Mouse (Mus musculus) embryonic fibroblast, embryonic 13.5 days (primary cell): Measurements from ENCODE around the gene Popdc3. TPM values are rescaled to one million over a fixed set of nuclear protein-coding genes. Genes with fewer than 3 reads are reported as not detected.
"Not testable (repeated sequence)": the region's sequence is repeated elsewhere in the genome, so short reads cannot be mapped to it uniquely, and the experiment has no call there.

Source experiments
- H3K27ac ChIP-seq: 2 replicates; pipeline ENCODE4 v1.5.1; 2012; ENCODE audit warnings: low read length, control low read depth, inconsistent platforms; ENCODE audit not compliant: insufficient read depth
- H3K4me1 ChIP-seq: 2 replicates; pipeline ENCODE4 v1.6.1; 2011; ENCODE audit warnings: low read length; ENCODE audit not compliant: control insufficient read depth, insufficient read depth
- H3K4me3 ChIP-seq: 2 replicates; pipeline ENCODE4 v1.5.1; 2011; ENCODE audit warnings: mild to moderate bottlenecking, control low read depth, low read length; ENCODE audit not compliant: insufficient read depth
- CTCF ChIP-seq: IDR thresholded peaks from 2 replicates; pipeline ENCODE4 v1.5.1; 2011; ENCODE audit warnings: mild to moderate bottlenecking, control low read depth, low read length, moderate library complexity, borderline replicate concordance; ENCODE audit not compliant: insufficient read depth
- POLR2A ChIP-seq: IDR thresholded peaks from 2 replicates; pipeline ENCODE4 v1.6.1; 2011; ENCODE audit warnings: low read depth, mild to moderate bottlenecking, control low read depth, low read length, moderate library complexity
- polyA plus RNA-seq: library from polyadenylated mRNA; stranded (reverse); fragments of >200 nt; gene quantifications from 2 replicates; pipeline ENCODE4 v1.2.4, GENCODE M21; 2011; ENCODE audit warnings: low read depth; ENCODE audit not compliant: missing spikeins, insufficient read length

The Popdc3 gene
- polyA plus RNA-seq, 1 experiment = not detected

GRCm38 (mm10) chr10:45276499-45276898 lies 98.6 kb downstream of the Popdc3 start:
- TF ChIP-seq CTCF (no peak), POLR2A (no peak)
- Histone ChIP-seq H3K27ac (no peak overlapping the region), H3K4me3 (no peak overlapping the region), H3K4me1 (0 out of 2 replicates have a peak, but pooled peaks cover 3% of the 10 kb centered on the region)

- no peak overlapping the region for H3K4me3 ChIP-seq
- no peak overlapping the region for H3K27ac ChIP-seq
These were observed 99.1 kb downstream of the Popdc3 start for GRCm38 (mm10) chr10:45276995-45277394.

GRCm38 (mm10) chr10:45285651-45286050 lies 107.8 kb downstream of the Popdc3 start:
- Histone ChIP-seq H3K4me1 (no peaks in the 10 kb centered on the region), H3K4me3 (no peak overlapping the region), H3K27ac (no peak overlapping the region)
- no peak for TF ChIP-seq POLR2A
- TF ChIP-seq CTCF = no peak

More at GRCm38 (mm10) chr10:45276995-45277394, 99.1 kb downstream of the Popdc3 start:
- TF ChIP-seq POLR2A = no peak
- no peak for TF ChIP-seq CTCF
- H3K4me1 ChIP-seq = 0 out of 2 replicates have a peak, but pooled peaks cover 3% of the 10 kb centered on the region

GRCm38 (mm10) chr10:45288351-45288750 lies 110.5 kb downstream of the Popdc3 start:
- H3K4me1 ChIP-seq = no peaks in the 10 kb centered on the region
- H3K27ac ChIP-seq = no peak overlapping the region
- H3K4me3 ChIP-seq = no peak overlapping the region
- TF ChIP-seq POLR2A (no peak), CTCF (no peak)

GRCm38 (mm10) chr10:45289218-45290105 lies 111.6 kb downstream of the Popdc3 start:
- Histone ChIP-seq H3K4me3 (peak overlapping the region; percentile 50), H3K4me1 (no peaks in the 10 kb centered on the region), H3K27ac (no peak overlapping the region)
- TF ChIP-seq CTCF (no peak), POLR2A (no peak)

GRCm38 (mm10) chr10:45290618-45291017 lies 112.7 kb downstream of the Popdc3 start:
- Histone ChIP-seq H3K4me1 (no peaks in the 10 kb centered on the region), H3K4me3 (no peak overlapping the region), H3K27ac (no peak overlapping the region)
- no peak for TF ChIP-seq POLR2A
- TF ChIP-seq CTCF = no peak

- H3K4me1 ChIP-seq, H3K27ac ChIP-seq, H3K4me3 ChIP-seq: not testable (repeated sequence)
These were observed 114.3 kb downstream of the Popdc3 start for GRCm38 (mm10) chr10:45292159-45292558.

GRCm38 (mm10) chr10:45295093-45295492 lies 117.2 kb downstream of the Popdc3 start:
- TF ChIP-seq CTCF (no peak), POLR2A (no peak)
- Histone ChIP-seq H3K4me1 (no peaks in the 10 kb centered on the region), H3K4me3 (no peak overlapping the region), H3K27ac (no peak overlapping the region)

- TF ChIP-seq POLR2A (no peak), CTCF (no peak)
- Histone ChIP-seq H3K4me1 (no peaks in the 10 kb centered on the region), H3K27ac (no peak overlapping the region), H3K4me3 (no peak overlapping the region)
These were observed 120.6 kb downstream of the Popdc3 start for GRCm38 (mm10) chr10:45298503-45298902.

- Histone ChIP-seq H3K4me3 (no peak overlapping the region), H3K27ac (no peak overlapping the region), H3K4me1 (no peaks in the 10 kb centered on the region)
- no peak for TF ChIP-seq CTCF
- no peak for TF ChIP-seq POLR2A
These were observed 121.6 kb downstream of the Popdc3 start for GRCm38 (mm10) chr10:45299509-45299908.
